Mouse (Mus musculus) large intestine, adult 2 months (tissue): ENCODE measurements around the gene Tpi1. TPM values are rescaled to one million over a fixed set of nuclear protein-coding genes. Genes with fewer than 3 reads are reported as not detected.

Experiments used
- DNase-seq: peaks from one replicate; pipeline ENCODE4 v3.0.0-alpha.2; 2012; ENCODE audit warnings: low read depth, low spot score
- WGBS: fragments of 180-500 bp; shearing (Covaris S2); methylation state at CpG from one replicate; pipeline ENCODE4 v1.1.7; 2018; 5-methylcytosine and 5-hydroxymethylcytosine counted together
- polyA plus RNA-seq: library from polyadenylated mRNA; depleted of rRNA; stranded (reverse); fragments of >200 nt; gene quantifications from 2 replicates; pipeline ENCODE4 v1.2.3, GENCODE M21; 2012; rRNA removed

The Tpi1 gene
- polyA plus RNA-seq, 1 experiment = 671 TPM

DNA sequence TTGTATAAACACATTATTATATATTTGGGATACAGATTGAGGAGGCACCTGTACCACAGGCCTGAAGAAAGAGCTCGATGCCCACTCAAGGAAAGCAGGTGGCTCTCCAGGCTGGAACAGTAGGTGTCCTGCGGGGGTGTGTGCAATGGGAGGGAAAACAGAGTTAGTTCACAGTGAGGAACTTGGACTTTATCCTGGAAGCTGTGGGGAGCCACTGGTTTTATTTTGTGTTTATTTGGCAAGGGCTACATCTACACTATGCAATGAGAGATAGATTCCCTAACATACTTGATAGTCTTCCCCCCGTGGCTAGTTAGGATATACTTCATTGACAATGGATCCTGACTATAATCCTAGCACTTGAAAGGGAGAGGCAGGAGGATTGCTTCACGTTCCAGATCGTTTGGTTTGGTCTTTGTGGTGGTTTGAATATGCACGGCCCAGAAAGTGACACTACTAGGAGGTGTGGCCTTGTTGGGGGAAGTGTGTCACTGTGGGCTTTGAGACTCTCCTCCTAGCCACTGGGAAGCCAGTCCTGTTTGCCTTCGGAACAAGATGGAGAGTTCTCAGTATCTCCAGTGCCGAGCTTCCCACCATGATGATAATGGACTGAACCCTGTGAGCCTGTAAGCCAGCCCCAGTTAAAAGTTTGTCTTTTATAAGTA is 27.2 kb downstream of the Tpi1 start:
- WGBS = 32% methylated on average over 8 of the region's 8 CpGs
- no peak for DNase-seq

DNA sequence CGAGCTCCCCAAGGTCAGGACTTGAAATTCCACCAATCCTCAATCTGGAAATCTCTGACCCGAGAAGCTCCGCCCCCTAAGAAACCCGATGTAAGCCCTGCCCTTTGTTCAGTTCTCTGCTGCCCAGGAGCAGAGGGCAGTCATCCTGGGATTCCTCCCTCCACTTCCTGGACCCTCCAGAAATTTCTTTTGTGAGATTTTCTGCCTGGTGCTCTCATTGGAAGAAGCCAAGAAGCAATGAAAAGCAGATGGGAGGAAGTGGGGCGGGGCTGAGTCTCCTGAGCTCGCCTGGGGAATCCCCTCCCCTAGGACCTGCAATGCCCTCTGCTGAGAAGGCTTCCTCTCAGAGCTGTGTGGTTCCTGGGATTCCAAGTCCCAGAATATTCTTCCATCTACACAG is 31.7 kb downstream of the Tpi1 start:
- WGBS = 9% methylated on average over 6 of the region's 6 CpGs
- no peak for DNase-seq

DNA sequence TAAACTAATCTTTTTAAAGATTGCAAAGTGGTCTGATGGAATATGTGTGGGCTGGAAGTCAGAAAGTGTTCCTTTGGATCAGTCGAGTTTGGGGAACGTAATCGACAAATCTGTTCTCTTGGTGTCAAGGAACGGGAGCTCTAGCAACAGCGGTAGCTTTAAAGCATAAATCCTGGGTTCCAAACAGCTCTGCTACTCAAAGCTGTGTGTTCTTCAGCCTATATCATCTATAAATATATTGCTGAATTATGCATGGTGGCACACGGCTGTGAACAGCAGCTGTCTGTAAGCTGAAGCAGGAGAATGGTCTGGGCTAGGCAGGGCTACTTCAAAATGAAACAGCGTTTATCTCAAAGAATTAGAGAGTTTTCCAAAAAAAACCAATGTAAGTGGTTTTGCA is 33.2 kb downstream of the Tpi1 start:
- WGBS = 90% methylated on average over 7 of the region's 7 CpGs

DNA sequence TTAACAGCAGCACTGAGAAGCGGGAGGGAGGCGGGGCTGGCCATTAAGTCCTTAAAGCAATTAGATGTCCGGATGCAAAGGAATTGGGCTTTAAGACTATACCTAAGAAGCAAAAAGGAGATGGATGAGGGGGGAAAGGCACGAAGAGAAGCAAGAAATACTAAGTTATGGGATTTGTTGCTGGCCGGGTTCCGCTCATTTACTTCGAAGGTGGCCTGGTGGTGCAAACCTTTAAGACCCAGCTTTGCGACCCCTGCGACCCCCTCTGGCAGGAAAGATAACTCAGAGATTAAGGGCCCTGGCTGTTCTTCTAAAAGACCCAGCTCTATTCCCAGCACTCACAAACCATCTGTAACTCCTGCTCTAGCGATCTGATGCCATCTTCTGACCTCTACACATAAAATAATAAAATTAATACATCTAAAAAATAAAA is 34.1 kb downstream of the Tpi1 start:
- DNase-seq = no peak
- WGBS = 16% methylated on average over 10 of the region's 10 CpGs

More for the DNA sequence above, 33.2 kb downstream of the Tpi1 start:
- no peak for DNase-seq

DNA sequence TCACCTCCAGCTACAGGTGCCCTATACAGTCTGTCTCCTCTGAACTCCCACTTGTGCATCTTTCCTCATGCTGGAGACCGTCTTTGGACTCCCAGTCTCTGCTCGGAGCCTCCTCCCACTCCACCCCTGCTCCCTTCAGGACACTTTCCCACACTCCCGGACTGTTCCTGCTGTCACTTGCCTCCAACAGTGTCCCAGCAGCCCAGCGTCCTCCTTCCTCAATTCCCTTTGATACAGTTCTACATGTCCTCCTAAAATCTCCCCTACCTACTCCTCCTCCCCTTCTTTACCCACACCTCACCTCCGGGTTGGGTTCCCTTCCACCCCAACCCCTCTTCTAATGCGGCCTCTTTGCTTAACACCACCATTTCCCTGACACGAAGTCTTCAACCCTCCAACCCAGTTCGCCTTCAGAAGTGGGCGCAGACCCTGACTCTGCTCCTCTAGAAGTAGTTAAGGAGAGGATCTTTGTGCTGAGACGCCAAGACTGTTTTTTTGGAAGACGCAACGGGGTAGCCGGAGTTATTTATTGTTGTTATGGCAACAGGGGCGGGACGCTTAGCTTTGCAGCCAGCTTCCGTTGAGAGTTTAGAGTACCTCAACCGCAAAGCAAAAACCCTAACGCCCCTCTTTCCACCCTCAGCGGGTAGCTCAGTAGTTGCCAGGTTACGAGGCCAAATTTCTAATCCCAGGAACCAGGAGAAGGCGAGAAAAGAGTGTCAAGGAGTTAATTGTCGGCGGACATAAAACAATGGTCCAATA is 34.7 kb downstream of the Tpi1 start, which contains the start of gene Lrrc23:
Gene Lrrc23, minus strand, starts transcription at position 506 of the 762 bp plus-strand sequence.
- DNase-seq = no peak

DNA sequence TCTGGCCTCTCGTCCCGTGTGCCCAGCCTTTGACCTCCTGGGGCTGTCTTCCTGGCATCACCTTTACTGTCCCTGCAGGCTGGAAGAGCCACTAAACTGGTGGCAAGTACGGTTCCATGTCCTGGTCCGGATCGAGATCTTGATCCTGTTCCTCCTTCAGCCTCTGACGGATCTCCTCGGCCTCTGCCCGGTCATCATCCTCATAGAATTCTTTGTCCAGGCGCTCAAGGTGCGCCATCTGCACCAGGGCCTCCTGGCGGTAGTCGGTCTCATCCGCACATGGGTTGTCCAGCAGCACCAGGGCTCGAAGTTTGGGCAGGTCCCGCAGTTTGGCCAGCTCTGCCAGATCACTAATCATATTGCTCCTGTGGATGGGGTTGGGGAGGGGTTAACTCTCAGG is 43.6 kb downstream of the Tpi1 start:
- 92% methylated on average over 15 of the region's 15 CpGs for WGBS
- DNase-seq = no peak

More for the DNA sequence above, 34.7 kb downstream of the Tpi1 start, which contains the start of gene Lrrc23:
- 2% methylated on average over 23 of the region's 23 CpGs for WGBS

DNA sequence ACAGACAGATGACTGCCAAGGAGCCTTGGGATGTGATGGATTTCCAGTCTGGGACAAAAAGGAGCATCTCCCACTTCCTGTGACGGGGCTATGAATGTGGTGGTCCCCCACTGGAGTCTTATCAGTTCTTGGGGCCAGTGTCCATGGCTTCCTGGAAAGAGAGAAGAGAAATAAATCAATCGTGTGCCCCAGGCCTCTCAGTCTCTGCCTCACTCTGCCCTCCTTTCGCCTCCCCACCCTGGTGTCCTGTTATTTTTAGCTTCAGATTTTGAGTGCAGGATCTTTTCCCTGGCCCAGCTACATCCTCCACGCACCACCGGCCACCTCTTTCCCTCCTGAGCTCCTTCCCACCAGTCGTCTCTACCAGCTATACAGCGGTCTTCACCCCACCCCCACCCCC is 44.1 kb downstream of the Tpi1 start:
- WGBS = 79% methylated on average over 7 of the region's 7 CpGs
- no peak for DNase-seq

DNA sequence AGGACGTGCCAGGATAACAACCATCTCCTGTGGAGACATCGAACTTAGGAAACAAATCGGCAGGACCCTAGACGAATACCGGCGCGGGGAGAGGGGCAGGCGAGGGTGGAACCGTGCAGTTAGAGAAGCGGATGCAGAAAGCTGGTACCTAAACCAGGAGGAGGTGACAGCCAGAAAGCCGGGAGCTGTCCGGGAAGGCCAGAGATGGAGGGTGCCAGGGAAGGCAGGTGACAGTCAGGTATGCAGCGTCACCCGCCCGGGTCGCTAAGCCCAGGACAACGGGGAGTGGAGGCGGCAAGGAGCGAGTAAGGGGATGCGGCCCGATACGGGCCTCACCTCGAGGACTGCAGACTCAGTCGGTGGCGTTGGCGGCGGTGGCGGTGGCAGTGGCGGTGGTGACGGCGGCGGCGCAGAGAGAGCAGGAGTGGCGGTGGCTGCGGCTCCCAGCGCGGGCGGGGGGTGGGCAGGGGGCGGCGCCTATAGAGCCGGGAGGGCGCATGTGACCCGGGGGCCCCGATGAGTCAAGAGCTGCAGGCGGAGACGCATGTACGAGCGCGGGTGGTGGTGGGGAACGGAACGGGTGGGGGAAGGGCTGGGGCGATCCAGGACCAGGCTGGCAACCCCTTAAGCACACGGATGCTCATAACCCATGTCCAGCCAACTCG is 44.9 kb downstream of the Tpi1 start, which contains the start of gene Eno2:
Gene Eno2, minus strand, starts transcription at position 573 of the 665 bp plus-strand sequence.
- WGBS = under 1% methylated on average over 54 of the region's 54 CpGs
- no peak for DNase-seq

DNA sequence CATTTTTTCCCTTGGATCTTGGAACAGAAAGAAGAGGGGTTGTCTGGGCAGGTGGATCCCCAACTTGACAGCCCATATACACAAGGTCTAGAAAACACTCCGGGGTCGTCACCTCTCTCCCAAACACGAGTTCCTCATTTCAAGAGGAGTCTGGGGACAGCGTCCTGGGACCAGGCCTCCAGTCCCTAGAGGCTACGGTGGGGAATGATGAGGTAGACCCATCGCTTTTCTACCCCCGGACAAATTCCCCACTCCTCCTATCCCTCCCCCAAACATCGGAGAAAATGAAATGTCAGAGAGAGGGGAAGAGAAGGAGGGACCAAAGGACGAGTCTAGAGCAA is 45.4 kb downstream of the Tpi1 start:
- DNase-seq = no peak
- 19% methylated on average over 9 of the region's 9 CpGs for WGBS

GRCm38 (mm10) chr6:124767920-124768703 is 46.0 kb downstream of the Tpi1 start:
- no peak for DNase-seq
- WGBS = 49% methylated on average over 19 of the region's 19 CpGs

DNA sequence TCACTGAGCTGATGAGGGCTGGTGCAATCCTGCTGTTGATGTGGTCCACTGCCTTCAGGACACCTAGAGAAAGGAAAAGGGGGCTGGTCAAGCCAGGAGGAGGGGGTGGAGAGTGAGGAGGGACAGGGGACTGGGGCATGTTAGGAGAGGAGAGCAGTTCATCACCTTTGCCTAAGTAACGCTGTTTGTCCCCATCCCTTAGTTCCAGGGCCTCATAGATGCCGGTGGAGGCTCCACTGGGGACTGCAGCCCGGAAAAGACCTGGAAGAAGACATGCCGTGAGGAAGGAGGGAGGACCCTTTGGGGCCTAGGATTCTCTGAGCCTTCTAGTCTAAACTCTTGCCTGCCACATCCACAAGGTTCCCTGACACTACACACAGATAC is 46.6 kb downstream of the Tpi1 start:
- no peak for DNase-seq
- WGBS = 80% methylated on average over 4 of the region's 4 CpGs

DNA sequence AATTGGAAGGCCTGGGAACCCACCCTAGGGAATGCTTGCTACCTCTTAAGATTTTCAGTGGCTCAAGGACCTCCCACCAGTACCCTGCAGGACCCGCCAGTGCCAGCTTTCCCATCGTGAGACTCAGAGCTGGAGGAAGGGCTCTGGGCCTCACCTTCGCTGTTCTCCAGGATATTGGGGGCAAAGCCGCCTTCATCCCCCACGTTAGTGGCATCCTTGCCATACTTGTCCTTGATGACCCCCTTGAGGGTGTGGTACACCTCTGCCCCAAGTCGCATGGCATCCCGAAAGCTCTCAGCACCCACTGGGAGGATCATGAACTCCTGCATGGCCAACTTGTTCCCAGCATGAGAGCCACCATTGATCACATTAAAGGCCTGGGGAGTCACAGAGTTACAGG is 48.1 kb downstream of the Tpi1 start:
- DNase-seq = no peak
- WGBS = 90% methylated on average over 7 of the region's 7 CpGs

Other genes starting within 250 kb of the Tpi1 start
- 0.04 TPM in 1 of 2 replicates, not detected in the other for gene C1rb, start 244.0 kb downstream of the Tpi1 start, polyA plus RNA-seq
- gene C1s2, start 178.2 kb downstream of the Tpi1 start, polyA plus RNA-seq = 0.02 and 0.18 TPM in 2 replicates
- gene Lpcat3, start 151.3 kb downstream of the Tpi1 start, polyA plus RNA-seq = 211 and 383 TPM in 2 replicates
- 90.6 and 107 TPM in 2 replicates for gene Emg1, start 102.1 kb downstream of the Tpi1 start, polyA plus RNA-seq
- gene Phb2, start 102.0 kb downstream of the Tpi1 start, polyA plus RNA-seq = 215 and 267 TPM in 2 replicates
- gene Ptpn6, start 75.6 kb downstream of the Tpi1 start, polyA plus RNA-seq = 35.0 and 38.7 TPM in 2 replicates
- gene Grcc10, start 72.9 kb downstream of the Tpi1 start, polyA plus RNA-seq = 156 TPM in 2 replicates
- gene Gm45234, start 58.3 kb downstream of the Tpi1 start, polyA plus RNA-seq = not detected in 2 replicates
- 31.9 and 33.6 TPM in 2 replicates for gene Atn1, start 57.8 kb downstream of the Tpi1 start, polyA plus RNA-seq
- 3.2 and 4.2 TPM in 2 replicates for gene Eno2, start 44.6 kb downstream of the Tpi1 start, polyA plus RNA-seq
- 0.47 and 1.1 TPM in 2 replicates for gene Lrrc23, start 34.6 kb downstream of the Tpi1 start, polyA plus RNA-seq
- 23.9 and 28.5 TPM in 2 replicates for gene Spsb2, start 5.6 kb downstream of the Tpi1 start, polyA plus RNA-seq
- 58.3 and 64.0 TPM in 2 replicates for gene Usp5, start 15.2 kb upstream of the Tpi1 start, polyA plus RNA-seq
- 120 and 146 TPM in 2 replicates for gene Cdca3, start 15.3 kb upstream of the Tpi1 start, polyA plus RNA-seq
- gene Gnb3, start 26.0 kb upstream of the Tpi1 start, polyA plus RNA-seq = 0.11 and 0.12 TPM in 2 replicates
- 8.3 and 10.5 TPM in 2 replicates for gene P3h3, start 43.5 kb upstream of the Tpi1 start, polyA plus RNA-seq
- 1.1 and 1.7 TPM in 2 replicates for gene Gpr162, start 49.7 kb upstream of the Tpi1 start, polyA plus RNA-seq
- 6.7 and 7.9 TPM in 2 replicates for gene Cd4, start 73.9 kb upstream of the Tpi1 start, polyA plus RNA-seq
- 3.8 and 4.7 TPM in 2 replicates for gene Lag3, start 97.4 kb upstream of the Tpi1 start, polyA plus RNA-seq
- 658 and 1,077 TPM in 2 replicates for gene Ptms, start 105.8 kb upstream of the Tpi1 start, polyA plus RNA-seq
- gene Mlf2, start 117.1 kb upstream of the Tpi1 start, polyA plus RNA-seq = 350 and 390 TPM in 2 replicates
- 149 and 151 TPM in 2 replicates for gene Cops7a, start 151.2 kb upstream of the Tpi1 start, polyA plus RNA-seq
- 2.3 and 3.3 TPM in 2 replicates for gene Pianp, start 182.4 kb upstream of the Tpi1 start, polyA plus RNA-seq
- gene Zfp384, start 194.8 kb upstream of the Tpi1 start, polyA plus RNA-seq = 39.5 and 59.5 TPM in 2 replicates
- gene Ing4, start 225.5 kb upstream of the Tpi1 start, polyA plus RNA-seq = 42.5 and 43.1 TPM in 2 replicates
- gene Acrbp, start 235.4 kb upstream of the Tpi1 start, polyA plus RNA-seq = 12.5 and 14.6 TPM in 2 replicates